Mouse (Mus musculus): ENCODE data around the gene Exosc10. TPM values are rescaled to one million over a fixed set of nuclear protein-coding genes. Genes with fewer than 3 reads are reported as not detected.

Gene Exosc10
- polyA plus RNA-seq (2012; rRNA removed): 7.8 and 9.4 TPM in 2 replicates

DNA sequence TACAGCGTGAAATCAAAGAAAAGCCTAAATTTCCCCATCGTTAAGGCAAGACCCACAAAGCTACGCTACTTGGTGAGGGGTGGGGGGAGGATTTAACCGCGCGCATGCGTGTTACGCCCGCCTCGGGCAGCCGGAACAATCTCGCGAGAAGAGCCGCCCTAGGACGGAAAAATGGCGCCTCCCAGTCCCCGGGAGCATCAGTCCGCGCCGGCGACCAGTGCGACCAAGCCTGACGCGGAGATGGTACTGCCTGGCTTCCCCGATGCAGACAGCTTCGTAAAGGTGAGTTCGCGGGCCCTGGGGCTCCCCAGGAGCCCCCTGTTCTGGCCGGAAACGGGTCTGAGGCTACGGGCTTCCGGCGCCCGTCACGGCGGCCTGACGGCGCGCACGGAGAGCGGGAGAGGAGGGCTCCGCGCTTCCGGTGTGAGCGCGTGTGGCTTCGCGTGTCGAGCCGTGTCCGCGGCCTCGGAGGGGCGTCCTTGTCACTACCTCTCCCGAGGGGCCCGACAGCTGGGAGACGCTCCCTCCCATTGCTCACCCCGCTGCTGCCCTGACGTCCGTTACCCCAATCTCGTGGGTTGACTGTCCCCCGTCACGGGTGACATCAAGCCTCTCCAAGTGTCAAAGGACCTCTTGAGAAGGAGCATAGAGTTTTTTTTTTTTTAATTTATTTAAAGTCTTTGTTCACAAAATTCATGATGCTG is at the start of gene Exosc10:
Exosc10 (plus strand) TSS at position 133 of the 704 bp plus-strand sequence.

GRCm38 (mm10) chr4:148591171-148591630 is 33.0 kb downstream of the Exosc10 start, which contains the start of gene Srm:
Gene Srm, plus strand, starts transcription at chr4:148591503.

GRCm38 (mm10) chr4:148602357-148603120 is 44.3 kb downstream of the Exosc10 start, which contains the start of gene Masp2:
Gene Masp2, plus strand, starts transcription at chr4:148602554.

DNA sequence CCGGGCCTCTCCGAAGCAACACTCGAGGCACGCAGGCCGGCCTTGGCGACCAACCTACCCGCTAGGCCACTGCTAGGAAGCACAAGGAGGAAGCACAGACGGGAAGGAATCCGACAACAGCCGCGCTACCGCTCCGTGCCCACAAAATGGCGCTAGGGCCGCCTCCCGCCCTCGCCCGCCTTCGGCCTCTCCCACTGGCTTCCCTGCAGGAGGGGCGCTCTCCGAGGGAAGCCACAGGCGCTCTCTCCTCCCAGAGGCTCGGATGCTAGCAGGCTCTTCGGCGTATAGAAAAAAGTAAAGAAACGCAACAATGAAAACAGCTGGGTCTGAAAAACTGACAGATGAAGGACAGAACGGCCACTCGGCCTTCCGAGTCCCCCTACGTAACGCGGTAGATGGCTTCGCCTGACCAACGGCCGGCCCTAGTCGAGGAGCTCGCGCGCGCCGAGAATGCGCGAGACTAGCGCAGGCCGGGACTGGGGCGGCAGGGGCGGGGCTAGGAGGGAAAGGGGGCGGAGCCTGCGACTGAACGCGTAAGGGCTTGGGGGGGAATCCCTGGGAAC is 68.5 kb downstream of the Exosc10 start, which contains the start of gene Tardbp:
Tardbp (minus strand) TSS at position 397 of the 563 bp plus-strand sequence.

Other genes starting within 250 kb of the Exosc10 start
- gene Ubiad1, start 113.7 kb upstream of the Exosc10 start, polyA plus RNA-seq (2012; rRNA removed): 4.9 and 5.2 TPM in 2 replicates
- gene Mtor, start 109.8 kb upstream of the Exosc10 start, polyA plus RNA-seq (2012; rRNA removed): 8.2 and 8.6 TPM in 2 replicates
- gene Angptl7, start 58.0 kb upstream of the Exosc10 start, polyA plus RNA-seq (2012; rRNA removed): 0.18 TPM in 2 replicates
- 40.2 and 62.2 TPM in 2 replicates for gene Srm, start 33.1 kb downstream of the Exosc10 start, polyA plus RNA-seq (2012; rRNA removed)
- 0.31 and 0.45 TPM in 2 replicates for gene Masp2, start 44.1 kb downstream of the Exosc10 start, polyA plus RNA-seq (2012; rRNA removed)
- 4.5 and 7.2 TPM in 2 replicates for gene Tardbp, start 68.6 kb downstream of the Exosc10 start, polyA plus RNA-seq (2012; rRNA removed)
- gene Gm572, start 84.9 kb downstream of the Exosc10 start, polyA plus RNA-seq (2012; rRNA removed): 0.68 and 1.2 TPM in 2 replicates
- 33.2 and 37.8 TPM in 2 replicates for gene Casz1, start 246.0 kb downstream of the Exosc10 start, polyA plus RNA-seq (2012; rRNA removed)